Mouse (Mus musculus): Measurements from ENCODE around the gene Gm9837. TPM values are rescaled to one million over a fixed set of nuclear protein-coding genes. Genes with fewer than 3 reads are reported as not detected.

Gm9837 gene
- not detected in 2 replicates for polyA plus RNA-seq (2012; rRNA removed)

GRCm38 (mm10) chr11:53469968-53470695 lies at the start of gene Gm9837:
Gene Gm9837 (minus strand): TSS chr11:53470479.

GRCm38 (mm10) chr11:53519207-53520121 lies 49.2 kb upstream of the Gm9837 start, which contains the start of gene Sept8:
Gene Sept8 (plus strand): TSS chr11:53519257.

GRCm38 (mm10) chr11:53479783-53480301 lies 9.6 kb upstream of the Gm9837 start, which contains the start of the genes Gm9945 and Sowaha:
Gene Gm9945 (plus strand): TSS chr11:53480166.
Gene Sowaha (minus strand): TSS chr11:53480274.

GRCm38 (mm10) chr11:53456474-53457371 lies 13.6 kb downstream of the Gm9837 start, which contains the start of the genes Gm10447 and Shroom1:
Gene Gm10447 (minus strand): TSS chr11:53457110.
Gene Shroom1 (plus strand): TSS chr11:53457205.

GRCm38 (mm10) chr11:53430670-53431346 lies 39.5 kb downstream of the Gm9837 start, which contains the start of the genes Uqcrq and Gdf9:
Gene Uqcrq (minus strand): TSS chr11:53430831.
Gene Gdf9 (plus strand): TSS chr11:53431023.

DNA sequence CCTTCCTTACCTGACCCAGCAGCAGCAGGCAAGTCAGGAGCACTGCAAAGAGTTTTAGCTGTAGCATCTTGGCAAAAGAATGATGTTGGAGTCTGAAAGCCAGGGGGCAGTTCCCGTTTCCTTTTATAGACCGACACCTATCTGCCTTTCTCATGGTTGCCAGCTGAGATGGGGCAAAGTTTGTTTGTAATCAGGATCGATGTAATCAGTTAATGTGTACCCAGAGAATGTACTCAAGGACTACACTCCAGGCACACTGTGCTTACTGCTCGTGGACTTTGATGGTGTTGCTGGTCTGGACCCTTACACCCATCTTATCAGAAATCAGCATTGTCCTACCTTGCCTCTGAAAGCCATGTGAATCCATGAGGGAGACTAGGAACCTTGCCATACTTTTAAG lies 47.2 kb downstream of the Gm9837 start, which contains the start of gene Leap2:
Leap2 (minus strand) TSS at position 135 of the 400 bp plus-strand sequence.

Other genes with a start within 250 kb of the Gm9837 start
- 19.8 and 20.3 TPM in 2 replicates for gene Hspa4, start 170.0 kb downstream of the Gm9837 start, polyA plus RNA-seq (2012; rRNA removed)
- 5.4 TPM in 2 replicates for gene Zcchc10, start 145.8 kb downstream of the Gm9837 start, polyA plus RNA-seq (2012; rRNA removed)
- gene Aff4, start 119.6 kb downstream of the Gm9837 start, polyA plus RNA-seq (2012; rRNA removed) = 6.2 and 6.4 TPM in 2 replicates
- 74.6 and 101 TPM in 2 replicates for gene Leap2, start 47.3 kb downstream of the Gm9837 start, polyA plus RNA-seq (2012; rRNA removed)
- 395 and 408 TPM in 2 replicates for gene Uqcrq, start 39.6 kb downstream of the Gm9837 start, polyA plus RNA-seq (2012; rRNA removed)
- 0.26 and 0.31 TPM in 2 replicates for gene Gdf9, start 39.5 kb downstream of the Gm9837 start, polyA plus RNA-seq (2012; rRNA removed)
- gene Gm10447, start 13.4 kb downstream of the Gm9837 start, polyA plus RNA-seq (2012; rRNA removed) = 0.42 and 0.60 TPM in 2 replicates
- 6.0 and 7.0 TPM in 2 replicates for gene Shroom1, start 13.3 kb downstream of the Gm9837 start, polyA plus RNA-seq (2012; rRNA removed)
- gene Gm9945, start 9.7 kb upstream of the Gm9837 start, polyA plus RNA-seq (2012; rRNA removed) = 0.07 and 0.10 TPM in 2 replicates
- gene Sowaha, start 9.8 kb upstream of the Gm9837 start, polyA plus RNA-seq (2012; rRNA removed) = 9.6 and 11.0 TPM in 2 replicates
- gene Sept8, start 48.8 kb upstream of the Gm9837 start, polyA plus RNA-seq (2012; rRNA removed) = 12.5 and 15.9 TPM in 2 replicates
- gene Kif3a, start 96.9 kb upstream of the Gm9837 start, polyA plus RNA-seq (2012; rRNA removed) = 2.9 and 3.1 TPM in 2 replicates
- gene Il4, start 148.2 kb upstream of the Gm9837 start, polyA plus RNA-seq (2012; rRNA removed) = 0.18 and 0.30 TPM in 2 replicates
- not detected in 2 replicates for gene Il13, start 164.2 kb upstream of the Gm9837 start, polyA plus RNA-seq (2012; rRNA removed)
- gene Rad50, start 236.8 kb upstream of the Gm9837 start, polyA plus RNA-seq (2012; rRNA removed) = 3.2 TPM in 2 replicates